Mouse (Mus musculus) erythroblast, embryonic 14.5 days (primary cell): ENCODE data around the gene Gpr155. TPM values are rescaled to one million over a fixed set of nuclear protein-coding genes. Genes with fewer than 3 reads are reported as not detected.

Experiments
- H3K27me3 ChIP-seq: 2 replicates; pipeline ENCODE4 v1.6.1; 2012; ENCODE audit warnings: inconsistent platforms; ENCODE audit not compliant: control insufficient read depth
- H3K36me3 ChIP-seq: 2 replicates; pipeline ENCODE4 v1.6.1; 2012; ENCODE audit warnings: mild to moderate bottlenecking, inconsistent platforms; ENCODE audit not compliant: control insufficient read depth
- H3K4me1 ChIP-seq: 2 replicates; pipeline ENCODE4 v1.6.1; 2012; ENCODE audit warnings: inconsistent platforms; ENCODE audit not compliant: control insufficient read depth
- H3K4me3 ChIP-seq: replicated peaks from 2 replicates; pipeline ENCODE3; 2012; ENCODE audit warnings: moderate library complexity, mild to moderate bottlenecking, inconsistent platforms
- H3K9me3 ChIP-seq: 2 replicates; pipeline ENCODE4 v1.6.1; 2012; ENCODE audit warnings: low read length, inconsistent platforms, mixed read lengths; ENCODE audit not compliant: control insufficient read depth
- GATA1 ChIP-seq: IDR thresholded peaks from 2 replicates; pipeline ENCODE4 v1.6.1; 2012; ENCODE audit warnings: low read length, inconsistent platforms, mixed read lengths
- TAL1 ChIP-seq: IDR thresholded peaks from 3 replicates; pipeline ENCODE4 v1.6.1; 2012; ENCODE audit warnings: low read length, inconsistent platforms, mixed read lengths
- polyA plus RNA-seq: library from polyadenylated mRNA; stranded (reverse); fragments of >175 nt; gene quantifications from 2 replicates; pipeline ENCODE4 v1.2.3, GENCODE M21; 2012

The Gpr155 gene
- polyA plus RNA-seq, 1 experiment: 0.31 TPM

- TF ChIP-seq GATA1 (no peak), TAL1 (no peak)
- Histone ChIP-seq H3K36me3 (peaks cover 67% of the 10 kb centered on the region), H3K9me3 (no peaks in the 10 kb centered on the region), H3K27me3 (no peaks in the 10 kb centered on the region), H3K4me3 (no peak overlapping the region), H3K4me1 (peaks cover 21% of the 10 kb centered on the region)
Measured at GRCm38 (mm10) chr2:73346345-73347086, 39.9 kb downstream of the Gpr155 start.

GRCm38 (mm10) chr2:73345204-73345603 lies 41.2 kb downstream of the Gpr155 start:
- Histone ChIP-seq H3K36me3 (peaks cover 57% of the 10 kb centered on the region), H3K9me3 (no peaks in the 10 kb centered on the region), H3K27me3 (no peaks in the 10 kb centered on the region), H3K4me1 (peaks cover 9% of the 10 kb centered on the region), H3K4me3 (no peak overlapping the region)
- TF ChIP-seq TAL1: no peak
- no peak for TF ChIP-seq GATA1

DNA sequence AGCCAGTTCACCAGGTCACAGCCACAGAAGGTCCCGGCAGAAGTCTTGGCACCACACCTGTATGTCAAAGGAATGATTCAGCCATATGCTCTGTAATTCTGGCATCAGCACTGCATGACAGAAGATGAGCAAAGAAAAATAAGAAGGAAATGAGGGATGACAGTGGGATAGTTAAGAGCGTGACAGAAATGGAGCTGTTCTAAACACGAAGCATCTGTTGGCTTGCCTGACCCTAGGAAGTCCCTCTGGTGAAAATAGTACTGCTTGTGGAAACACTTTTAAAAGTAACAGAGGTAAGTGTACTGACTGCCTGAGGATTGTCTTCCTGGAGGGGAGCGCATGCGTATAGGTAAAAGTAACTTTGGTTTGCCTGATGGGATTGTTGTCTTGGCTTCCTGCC lies 42.7 kb downstream of the Gpr155 start:
- Histone ChIP-seq H3K27me3 (no peaks in the 10 kb centered on the region), H3K36me3 (peaks cover 45% of the 10 kb centered on the region), H3K4me1 (peaks cover 4% of the 10 kb centered on the region), H3K9me3 (no peaks in the 10 kb centered on the region), H3K4me3 (no peak overlapping the region)
- TF ChIP-seq TAL1: no peak
- no peak for TF ChIP-seq GATA1

- Histone ChIP-seq H3K4me1 (peaks cover 2% of the 10 kb centered on the region), H3K27me3 (no peaks in the 10 kb centered on the region), H3K4me3 (no peak overlapping the region), H3K9me3 (no peaks in the 10 kb centered on the region), H3K36me3 (peaks cover 49% of the 10 kb centered on the region)
- TF ChIP-seq GATA1 (no peak), TAL1 (no peak)
Measured at GRCm38 (mm10) chr2:73338415-73338814, 48.0 kb downstream of the Gpr155 start.

GRCm38 (mm10) chr2:73335949-73336348 lies 50.4 kb downstream of the Gpr155 start:
- TF ChIP-seq GATA1: no peak
- TF ChIP-seq TAL1: no peak
- Histone ChIP-seq H3K27me3 (no peaks in the 10 kb centered on the region), H3K4me1 (peaks cover 2% of the 10 kb centered on the region), H3K36me3 (peaks cover 64% of the 10 kb centered on the region), H3K9me3 (no peaks in the 10 kb centered on the region), H3K4me3 (no peak overlapping the region)

DNA sequence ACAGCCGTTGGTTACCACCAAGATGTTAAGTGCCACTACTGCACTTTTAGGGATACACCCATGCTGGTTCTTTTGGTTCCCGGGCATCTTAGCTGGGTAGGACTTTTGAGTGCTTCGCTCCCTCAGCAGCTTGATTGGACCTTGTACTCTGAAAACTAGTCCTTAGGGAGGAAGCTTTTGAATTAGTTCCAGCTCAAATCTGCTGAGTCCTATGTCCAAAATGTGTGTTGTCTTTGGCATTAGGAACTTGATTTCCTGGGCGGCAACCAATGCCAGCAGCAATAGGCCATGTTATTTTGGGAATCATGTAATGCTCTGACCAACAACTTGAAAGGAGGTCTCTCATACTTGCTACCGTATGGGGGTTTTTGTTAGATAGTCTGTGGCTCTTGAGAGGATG lies 60.5 kb downstream of the Gpr155 start:
- Histone ChIP-seq H3K4me1 (peaks cover 3% of the 10 kb centered on the region), H3K9me3 (no peaks in the 10 kb centered on the region), H3K36me3 (peaks cover 85% of the 10 kb centered on the region), H3K27me3 (no peaks in the 10 kb centered on the region), H3K4me3 (no peak overlapping the region)
- TF ChIP-seq GATA1: no peak
- TF ChIP-seq TAL1: no peak

- H3K4me3 ChIP-seq: no peak overlapping the region
- peaks cover 6% of the 10 kb centered on the region for H3K4me1 ChIP-seq
- no peak for TF ChIP-seq GATA1
- TF ChIP-seq TAL1: no peak
- no peaks in the 10 kb centered on the region for H3K9me3 ChIP-seq
- H3K27me3 ChIP-seq: no peaks in the 10 kb centered on the region
- H3K36me3 ChIP-seq: peaks cover 86% of the 10 kb centered on the region
Measured at GRCm38 (mm10) chr2:73322991-73323390, 63.4 kb downstream of the Gpr155 start.

DNA sequence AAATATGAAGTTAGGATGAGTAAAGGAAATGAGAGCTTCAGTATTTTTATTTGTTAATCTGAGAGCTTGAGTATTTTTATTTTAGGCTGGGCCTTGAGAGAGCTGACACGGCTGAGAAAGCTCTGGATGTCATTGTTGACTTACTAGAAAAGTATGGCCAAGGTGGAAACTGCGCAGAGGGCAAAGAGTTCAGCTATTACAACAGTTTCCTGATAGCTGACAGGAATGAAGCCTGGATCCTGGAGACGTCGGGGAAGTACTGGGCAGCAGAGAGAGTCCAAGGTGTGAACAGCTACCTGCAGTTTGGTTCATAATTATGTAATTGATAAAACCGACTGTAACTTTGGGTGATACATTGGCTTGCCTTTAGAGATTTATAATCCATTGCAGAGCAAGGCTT lies 67.2 kb downstream of the Gpr155 start:
- H3K36me3 ChIP-seq: peaks cover 83% of the 10 kb centered on the region
- H3K4me1 ChIP-seq: peaks cover 18% of the 10 kb centered on the region
- no peaks in the 10 kb centered on the region for H3K9me3 ChIP-seq
- H3K4me3 ChIP-seq: no peak overlapping the region
- H3K27me3 ChIP-seq: no peaks in the 10 kb centered on the region
- TF ChIP-seq GATA1: no peak
- no peak for TF ChIP-seq TAL1

DNA sequence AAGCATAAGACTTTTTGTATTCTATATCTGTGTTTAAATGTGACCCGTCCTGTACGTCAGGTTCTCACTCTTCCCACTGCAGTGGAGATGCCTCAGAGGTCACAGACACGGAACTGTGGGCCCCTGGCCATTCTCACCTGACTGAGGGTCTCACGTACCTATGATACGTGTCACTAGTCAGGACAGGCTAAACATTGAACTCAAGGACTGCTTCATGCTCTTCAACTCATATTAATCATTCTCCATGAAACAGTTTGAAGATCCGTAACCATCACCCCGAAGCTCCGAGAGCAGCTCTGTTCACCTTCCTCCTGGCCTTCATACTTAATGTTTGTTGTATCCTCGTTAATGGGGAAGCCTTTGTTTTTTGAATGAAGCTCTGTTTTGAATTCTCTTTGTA lies 68.9 kb downstream of the Gpr155 start:
- H3K9me3 ChIP-seq: no peaks in the 10 kb centered on the region
- peaks cover 69% of the 10 kb centered on the region for H3K36me3 ChIP-seq
- TF ChIP-seq TAL1: no peak
- no peaks in the 10 kb centered on the region for H3K27me3 ChIP-seq
- H3K4me3 ChIP-seq: no peak overlapping the region
- peaks cover 25% of the 10 kb centered on the region for H3K4me1 ChIP-seq

GRCm38 (mm10) chr2:73314311-73314710 lies 72.1 kb downstream of the Gpr155 start:
- Histone ChIP-seq H3K27me3 (no peaks in the 10 kb centered on the region), H3K36me3 (peaks cover 58% of the 10 kb centered on the region), H3K9me3 (no peaks in the 10 kb centered on the region), H3K4me3 (peak overlapping the region; percentile 90), H3K4me1 (peaks cover 41% of the 10 kb centered on the region)
- no peak for TF ChIP-seq GATA1
- TF ChIP-seq TAL1: no peak
